Mouse (Mus musculus): ENCODE results near the gene Vamp2.

- TF ChIP-seq POLR2A (IDR thresholded peaks at IDR 0.05; ENCODE audit: low read depth, low read length): no peak
- TF ChIP-seq CTCF (IDR thresholded peaks at IDR 0.05; ENCODE audit: extremely low read depth, insufficient read length, insufficient replicate concordance, low read depth, low read length): peak; percentile 31; the same call in 1 of the 2 replicates
Measured at GRCm38 (mm10) chr11:69122336-69122951, 34.2 kb downstream of the Vamp2 start, which contains the start of gene 9130213A22Rik.

All from small intestine, adult 2 months (tissue).